In the genomic region with DNA sequence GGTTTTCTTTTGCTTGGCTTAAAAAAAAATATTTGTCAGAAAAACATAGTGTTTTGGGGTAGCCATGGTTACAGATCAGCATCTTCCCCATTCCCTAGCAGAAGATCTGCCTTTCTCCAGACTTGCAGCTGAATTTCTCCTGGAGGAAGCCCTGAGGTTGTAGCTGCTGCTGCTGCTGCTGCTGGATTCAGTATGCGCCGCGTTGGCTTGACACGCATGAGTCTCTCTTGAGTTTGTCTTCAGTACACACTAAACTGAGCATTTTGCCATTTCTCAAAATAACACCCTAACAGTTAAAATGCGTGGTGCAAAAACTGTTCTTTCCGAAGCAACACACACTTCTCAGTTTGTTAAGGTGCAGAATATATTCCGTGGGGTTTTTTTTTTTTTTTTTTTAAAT, we compare ENCODE assay signal across 11 mouse cellular contexts. TPM values are rescaled to one million over a fixed set of nuclear protein-coding genes. Genes with fewer than 3 reads are reported as not detected.
DNase-seq lines count a peak whose midpoint lies in the region; ATAC-seq and TF ChIP-seq lines count a peak whose summit lies in the region.
"Had no signal": no experiment of that assay in that cellular context is flagged by ENCODE, and none has a peak within 500 bp of the region (broad histone marks: within the 10 kb centered on the region; RNA-seq: fewer than 3 reads in every experiment).

No protein-coding gene starts in this region.

- TF ChIP-seq CTCF in lung, adult 2 months (IDR thresholded peaks at IDR 0.05; ENCODE audit: insufficient read depth, low read length) = no peak

- peaks cover 3% of the 10 kb centered on the region; the same call in 1 of the 2 replicates for H3K4me1 ChIP-seq in lung, adult 2 months (ENCODE audit: control insufficient read depth, insufficient read depth, low read length)
- peaks cover 23% of the 10 kb centered on the region for H3K4me1 ChIP-seq in neural tube, embryonic 13.5 days (replicated peaks)

- no peak for TF ChIP-seq POLR2A in lung, adult 2 months (IDR thresholded peaks at IDR 0.05; ENCODE audit: borderline replicate concordance, extremely low read depth, low read depth, low read length)

- no peak for ATAC-seq in neural tube, embryonic 13.5 days (ENCODE audit: low read depth)
- no peak for ATAC-seq in megakaryocyte progenitor cell, adult 5-6 weeks (replicated peaks; ENCODE audit: poor library complexity)

- H3K4me2 ChIP-seq in neural tube, embryonic 13.5 days = peak overlapping the region; percentile 98

- H3K36me3 ChIP-seq in neural tube, embryonic 13.5 days = no peaks in the 10 kb centered on the region
- H3K36me3 ChIP-seq: limb, embryonic 15.5 days had no signal

- no peaks in the 10 kb centered on the region for H3K9me3 ChIP-seq in neural tube, embryonic 13.5 days
- H3K9me3 ChIP-seq: limb, embryonic 15.5 days had no signal

- H3K9ac ChIP-seq in neural tube, embryonic 13.5 days = peak overlapping the region; percentile 2; the same call in 1 of the 2 replicates
- H3K9ac ChIP-seq: limb, embryonic 15.5 days had no signal

- WGBS in lung, adult 2 months = 51% methylated on average over 7 of the region's 7 CpGs
- 81% methylated on average over 7 of the region's 7 CpGs for WGBS in neural tube, embryonic 13.5 days

- peak; percentile 80 for DNase-seq in heart, adult 11 months
- no peak for DNase-seq in heart, adult 18-20 months
- DNase-seq in lung, adult 2 months = no peak
- DNase-seq in lung, postnatal 4 days = no peak
- DNase-seq in frontal cortex, postnatal 36 days (ENCODE audit: low spot score in 2 of 2) = peak; percentile 17 to 44
- no peak for DNase-seq in adrenal gland, adult 18-20 months (ENCODE audit: low spot score in 2 of 2)
- DNase-seq: adrenal gland, postnatal 25 days; thymus, adult 18-20 months had no signal

- peak overlapping the region; percentile 11 for H3K4me3 ChIP-seq in lung, adult 2 months (replicated peaks; ENCODE audit: extremely low read depth, low read depth, low read length)
- H3K4me3 ChIP-seq in neural tube, embryonic 13.5 days = peak overlapping the region; percentile 76

- H3K27ac ChIP-seq in neural tube, embryonic 13.5 days (replicated peaks) = no peak overlapping the region
- H3K27ac ChIP-seq: limb, embryonic 15.5 days had no signal

- peaks cover 4% of the 10 kb centered on the region; the same call in 1 of the 2 replicates for H3K27me3 ChIP-seq in neural tube, embryonic 13.5 days
- H3K27me3 ChIP-seq: limb, embryonic 15.5 days had no signal

RNA-seq across cellular contexts. Expression of a gene that starts 1.7 kb away (rescaled TPM):
- 10 to 100 TPM; 39.1 to 44.2 TPM for total RNA-seq in heart, adult 18-20 months (2021)
- polyA plus RNA-seq in lung, adult 2 months (2012; rRNA removed) = 7.0 and 13.8 TPM in 2 replicates
- polyA plus RNA-seq in neural tube, embryonic 13.5 days (2015; fragmentation: Nextera tagmentation; extraction: Ambion mirVana) = 26.0 and 29.4 TPM in 2 replicates
- 0.61 and 1.1 TPM in 2 replicates for total RNA-seq in megakaryocyte progenitor cell, adult 5-6 weeks (2015)
- 2.9 and 3.3 TPM in 2 replicates for total RNA-seq in megakaryocyte progenitor cell, adult 5-6 weeks (2017)
- total RNA-seq in adrenal gland, adult 18-20 months (2021) = 10 to 100 TPM; 29.2 to 32.0 TPM

Comparison
In these comparisons a context has a peak if more than half of its experiments do, and no peak if none do; other contexts are left out.
1. DNase-seq: peak in heart, adult 11 months (single experiment) and frontal cortex, postnatal 36 days (2 of 2); none in heart, adult 18-20 months (0 of 2), lung, adult 2 months (single experiment), lung, postnatal 4 days (0 of 2) and adrenal gland, adult 18-20 months (0 of 2).
2. RNA of a gene that starts 1.7 kb away (total RNA-seq): 39.1 to 44.2 TPM in heart, adult 18-20 months and 29.2 to 32.0 TPM in adrenal gland, adult 18-20 months; 0.61 to 3.3 TPM in megakaryocyte progenitor cell, adult 5-6 weeks; every median in the first group is over 4 times any median in the second.